In the genomic region with DNA sequence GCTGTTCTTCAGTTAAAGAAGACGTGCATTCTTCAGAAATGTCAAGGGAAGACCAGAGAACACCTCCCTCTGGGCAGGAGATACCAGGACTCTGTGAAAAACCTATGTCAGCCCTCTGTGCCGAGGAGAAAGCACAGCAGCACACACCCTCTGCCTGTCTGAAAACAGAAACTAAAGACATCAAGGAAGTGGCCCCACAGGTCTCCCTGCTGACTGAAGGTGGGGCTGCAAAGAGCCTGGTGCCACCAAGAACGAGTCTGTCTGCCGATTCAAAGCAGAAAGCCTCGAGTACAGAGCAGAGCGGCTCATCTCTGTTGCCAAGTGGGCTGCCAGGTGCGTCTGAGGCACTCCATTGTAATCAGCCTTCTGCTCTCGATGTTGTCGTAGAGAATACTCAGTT, we compare ENCODE assay signal across 9 mouse cellular contexts.
A peak's percentile ranks its signal among the peaks of the same experiment; 100 is the strongest.
DNase-seq lines count a peak whose midpoint lies in the region; ATAC-seq lines count a peak whose summit lies in the region.
"Had no signal": no experiment of that assay in that cellular context is flagged by ENCODE, and none has a peak within 500 bp of the region (broad histone marks: within the 10 kb centered on the region; RNA-seq: fewer than 3 reads in every experiment).

No protein-coding gene starts in this region.

- peak; percentile 8 for DNase-seq in right cerebral cortex, postnatal 25 days
- no peak for DNase-seq in right cerebral cortex, postnatal 10 days (ENCODE audit: low spot score in 2 of 2)
- peak; percentile 44 to 47 for DNase-seq in heart, postnatal 36 days
- peak; percentile 73 to 84 for DNase-seq in thymus, postnatal 36 days
- DNase-seq in cerebellum, adult 11 months, result no peak
- no peak for DNase-seq in frontal cortex, postnatal 14 days (ENCODE audit: low spot score in 2 of 2)

- H3K27me3 ChIP-seq in forebrain, embryonic 15.5 days, result no peaks in the 10 kb centered on the region
- H3K27me3 ChIP-seq: midbrain, embryonic 13.5 days had no signal

- no peaks in the 10 kb centered on the region for H3K4me1 ChIP-seq in forebrain, embryonic 15.5 days
- H3K4me1 ChIP-seq: midbrain, embryonic 13.5 days had no signal

- H3K27ac ChIP-seq in forebrain, embryonic 15.5 days (replicated peaks), result no peak overlapping the region
- H3K27ac ChIP-seq: midbrain, embryonic 13.5 days had no signal

- ATAC-seq in megakaryocyte, adult 5-6 weeks (ENCODE audit: poor library complexity, severe bottlenecking), result peak; percentile 62
- no peak for ATAC-seq in forebrain, embryonic 15.5 days (replicated peaks)
- ATAC-seq: midbrain, embryonic 13.5 days had no signal

- 89% methylated on average over 9 of the region's 9 CpGs for WGBS in forebrain, embryonic 15.5 days

- no peaks in the 10 kb centered on the region for H3K9me3 ChIP-seq in forebrain, embryonic 15.5 days
- H3K9me3 ChIP-seq: midbrain, embryonic 13.5 days had no signal

- no peaks in the 10 kb centered on the region for H3K36me3 ChIP-seq in forebrain, embryonic 15.5 days

- intact Hi-C loops in heart, postnatal 36 days (cut with DNase I), result no loop called here

- H3K4me3 ChIP-seq in forebrain, embryonic 15.5 days, result no peak overlapping the region
- H3K4me3 ChIP-seq: midbrain, embryonic 13.5 days had no signal

- H3K4me2 ChIP-seq in forebrain, embryonic 15.5 days (replicated peaks), result no peak overlapping the region
- H3K4me2 ChIP-seq: midbrain, embryonic 13.5 days had no signal

- no peak overlapping the region for H3K9ac ChIP-seq in forebrain, embryonic 15.5 days (replicated peaks)
- H3K9ac ChIP-seq: midbrain, embryonic 13.5 days had no signal

Comparison
In these comparisons a context has a peak if more than half of its experiments do, and no peak if none do; other contexts are left out.
1. DNase-seq: peak in right cerebral cortex, postnatal 25 days (single experiment), heart, postnatal 36 days (2 of 2) and thymus, postnatal 36 days (2 of 2); none in right cerebral cortex, postnatal 10 days (0 of 2), cerebellum, adult 11 months (single experiment) and frontal cortex, postnatal 14 days (0 of 2).